Mouse (Mus musculus) lung, adult 2 months (tissue): Measurements from ENCODE around the gene Fam89b.

Experiments
- CTCF ChIP-seq: fragments of 200-500 bp; IDR thresholded peaks from 2 replicates; pipeline ENCODE4 v1.5.1; 2011; ENCODE audit warnings: mild to moderate bottlenecking, low read length, control low read depth; ENCODE audit not compliant: insufficient read depth
- POLR2A ChIP-seq: fragments of 200-500 bp; IDR thresholded peaks from 2 replicates; pipeline ENCODE4 v1.6.1; 2011; ENCODE audit warnings: low read depth, mild to moderate bottlenecking, control low read depth, low read length, borderline replicate concordance; ENCODE audit errors: extremely low read depth

- TF ChIP-seq CTCF = no peak
- no peak for TF ChIP-seq POLR2A
These were observed 4.3 kb downstream of the Fam89b start for GRCm38 (mm10) chr19:5725029-5725707.
